Mouse (Mus musculus) forebrain, embryonic 11.5 days (tissue): ENCODE results near the gene Miip. TPM values are rescaled to one million over a fixed set of nuclear protein-coding genes. Genes with fewer than 3 reads are reported as not detected.
"Not testable (repeated sequence)": the region's sequence is repeated elsewhere in the genome, so short reads cannot be mapped to it uniquely, and the experiment has no call there.

Experiments
- ATAC-seq: fragments of 200-750 bp; cut with Nextera tagmentation; replicated peaks from 2 replicates; pipeline ENCODE4 v1.8.0; 2017; ENCODE audit warnings: moderate TSS enrichment; ENCODE audit not compliant: low FRiP score
- DNase-seq: peaks from one replicate; pipeline ENCODE4 v3.0.0-alpha.2; 2017; ENCODE audit warnings: low spot score
- H3K27ac ChIP-seq: fragments of 300-500 bp; sonication (generic); 2 replicates; pipeline ENCODE4 v1.5.1; 2014; ENCODE audit warnings: low read depth, low read length
- H3K27me3 ChIP-seq: fragments of 300-500 bp; sonication (generic); 2 replicates; pipeline ENCODE4 v1.6.1; 2014; ENCODE audit warnings: mild to moderate bottlenecking, low read length, mixed read lengths; ENCODE audit not compliant: control insufficient read depth, insufficient read depth
- H3K36me3 ChIP-seq: fragments of 300-500 bp; sonication (generic); 2 replicates; pipeline ENCODE4 v1.6.1; 2014; ENCODE audit warnings: mild to moderate bottlenecking, low read length, moderate library complexity, mixed read lengths; ENCODE audit not compliant: control insufficient read depth, insufficient read depth
- H3K4me1 ChIP-seq: fragments of 300-500 bp; sonication (generic); replicated peaks from 2 replicates; pipeline ENCODE4 v1.6.1; 2014; ENCODE audit warnings: low read length, mixed read lengths; ENCODE audit not compliant: control insufficient read depth, insufficient read depth
- H3K4me2 ChIP-seq: fragments of 300-500 bp; sonication (generic); 2 replicates; pipeline ENCODE4 v1.6.1; 2014; ENCODE audit warnings: low read depth, mild to moderate bottlenecking, low read length, moderate library complexity, mixed read lengths; ENCODE audit not compliant: severe bottlenecking
- H3K4me3 ChIP-seq: fragments of 300-500 bp; sonication (generic); 2 replicates; pipeline ENCODE4 v1.5.1; 2014; ENCODE audit warnings: low read depth, low read length
- H3K9ac ChIP-seq: fragments of 300-500 bp; sonication (generic); 2 replicates; pipeline ENCODE4 v1.6.1; 2014; ENCODE audit warnings: low read length
- H3K9me3 ChIP-seq: fragments of 300-500 bp; sonication (generic); 2 replicates; pipeline ENCODE4 v1.6.1; 2016; ENCODE audit warnings: low read length, mixed read lengths; ENCODE audit not compliant: control insufficient read depth
- WGBS: fragments of 180-500 bp; shearing (Covaris S2); extraction: QIAGEN DNeasy Blood & Tissue Kit; methylation state at CpG from one replicate; pipeline ENCODE4 v1.1.7; 2014; 5-methylcytosine and 5-hydroxymethylcytosine counted together
- polyA plus RNA-seq: library from polyadenylated mRNA; unstranded; fragments of >200 nt; fragmentation: Nextera tagmentation; extraction: Ambion mirVana; gene quantifications from 2 replicates; pipeline ENCODE4 v1.2.1, GENCODE M21; 2014

The Miip gene
- polyA plus RNA-seq, 1 experiment from 2014 or later, result 53.6 TPM

DNA sequence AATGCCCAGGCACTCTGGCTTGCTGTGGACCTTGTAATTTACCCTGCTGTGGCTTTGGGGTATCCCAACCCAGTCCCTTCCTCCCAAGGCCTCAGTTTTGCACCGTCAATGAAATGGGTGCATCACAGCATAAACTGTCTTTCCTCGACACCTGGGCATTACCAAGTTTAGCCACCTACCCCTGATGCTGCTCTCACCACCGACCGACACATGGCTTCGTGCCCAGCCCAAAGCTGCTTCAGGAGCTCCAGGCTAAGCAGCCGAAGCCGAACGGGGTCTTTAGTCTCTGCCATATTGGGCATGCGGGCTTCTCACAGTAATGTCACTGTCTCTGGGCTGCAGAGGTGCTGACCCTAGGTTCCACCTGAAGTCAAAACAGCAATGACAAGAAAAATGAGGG is 2.6 kb downstream of the Miip start:
- Histone ChIP-seq H3K9ac (no peak overlapping the region), H3K4me1 (peaks cover 6% of the 10 kb centered on the region), H3K4me3 (no peak overlapping the region), H3K27ac (no peak overlapping the region), H3K9me3 (no peaks in the 10 kb centered on the region), H3K4me2 (no peak overlapping the region), H3K27me3 (no peaks in the 10 kb centered on the region), H3K36me3 (peaks cover 18% of the 10 kb centered on the region; the same call in 1 of the 2 replicates)
- DNase-seq (no peak), ATAC-seq (no peak)
- WGBS, result 95% methylated on average over 9 of the region's 9 CpGs

DNA sequence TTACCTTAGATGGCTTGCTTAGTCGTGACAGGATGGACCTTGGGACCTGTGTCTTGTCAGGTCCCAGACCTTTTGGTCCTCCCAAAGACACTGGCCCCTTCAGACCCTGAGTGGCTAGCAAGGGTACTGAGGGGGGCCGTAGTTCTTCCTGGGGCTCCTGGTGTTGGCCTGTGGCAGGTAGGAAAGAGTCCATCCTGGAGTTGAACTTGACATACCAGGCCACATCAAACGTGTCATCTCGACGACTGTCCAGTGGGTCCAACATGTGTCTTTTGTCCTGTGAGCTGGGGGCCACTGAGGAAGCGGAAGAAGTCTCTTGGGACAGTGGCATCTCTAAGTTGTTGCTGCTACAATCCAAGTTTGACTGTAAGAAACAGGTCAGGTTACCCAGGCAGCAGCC is 3.0 kb downstream of the Miip start:
- Histone ChIP-seq H3K9ac (no peak overlapping the region), H3K4me2 (no peak overlapping the region), H3K27ac (no peak overlapping the region), H3K9me3 (no peaks in the 10 kb centered on the region), H3K4me1 (peaks cover 6% of the 10 kb centered on the region), H3K4me3 (no peak overlapping the region), H3K36me3 (peaks cover 18% of the 10 kb centered on the region; the same call in 1 of the 2 replicates), H3K27me3 (no peaks in the 10 kb centered on the region)
- WGBS, result 87% methylated on average over 6 of the region's 6 CpGs
- DNase-seq, result no peak
- ATAC-seq, result no peak

DNA sequence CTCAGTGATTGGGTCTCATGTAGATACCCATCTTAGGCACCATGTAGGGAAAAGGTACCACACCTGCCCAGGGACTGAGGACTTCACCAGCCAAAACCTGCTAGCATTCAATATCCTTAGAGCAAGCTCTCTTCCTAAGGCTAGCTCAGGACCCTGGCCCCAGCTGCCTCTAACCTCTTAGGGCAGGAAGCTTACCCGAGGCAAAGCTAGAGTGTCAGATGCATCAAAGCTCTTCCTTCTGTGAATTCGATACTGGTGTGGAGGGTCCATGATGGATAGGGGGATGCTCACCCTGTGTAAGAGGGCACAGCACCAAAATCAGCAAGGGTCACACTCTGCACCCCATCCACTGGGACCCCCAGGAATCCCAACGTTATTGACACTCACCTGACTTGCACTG is 6.6 kb downstream of the Miip start:
- Histone ChIP-seq H3K27me3 (no peaks in the 10 kb centered on the region), H3K9ac (no peak overlapping the region), H3K27ac (no peak overlapping the region), H3K4me2 (no peak overlapping the region), H3K4me1 (no peaks in the 10 kb centered on the region), H3K4me3 (no peak overlapping the region), H3K36me3 (peaks cover 18% of the 10 kb centered on the region; the same call in 1 of the 2 replicates), H3K9me3 (no peaks in the 10 kb centered on the region)
- no peak for ATAC-seq
- no peak for DNase-seq
- 94% methylated on average over 3 of the region's 3 CpGs for WGBS

DNA sequence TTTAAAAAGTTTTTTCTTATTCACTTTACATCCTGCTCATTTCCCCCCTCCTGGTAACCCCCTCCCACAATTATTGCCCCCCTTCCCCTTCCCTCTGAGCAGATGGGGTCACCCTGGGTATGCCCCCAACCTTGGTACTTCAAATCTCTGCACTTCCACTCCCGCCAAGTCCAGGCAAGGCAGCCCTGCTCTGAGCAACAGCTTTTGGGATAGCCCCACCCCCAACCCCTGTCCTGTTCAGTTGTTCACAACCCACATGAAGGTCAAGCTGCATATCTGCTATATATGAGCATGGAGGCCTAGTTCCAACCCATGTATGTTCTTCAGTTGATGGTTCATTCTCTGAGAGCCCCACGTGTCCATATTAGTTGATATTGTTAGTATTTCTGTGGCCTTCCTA is 17.8 kb downstream of the Miip start:
- 81% methylated on average over 2 of the region's 2 CpGs for WGBS
- Histone ChIP-seq H3K27me3 (no peaks in the 10 kb centered on the region), H3K4me1 (0 out of 2 replicates have a peak, but pooled peaks cover 2% of the 10 kb centered on the region), H3K9ac (no peak overlapping the region), H3K9me3 (no peaks in the 10 kb centered on the region), H3K4me3 (no peak overlapping the region), H3K4me2 (no peak overlapping the region), H3K36me3 (no peaks in the 10 kb centered on the region; the same call in 1 of the 2 replicates), H3K27ac (no peak overlapping the region)
- ATAC-seq (no peak), DNase-seq (no peak)

DNA sequence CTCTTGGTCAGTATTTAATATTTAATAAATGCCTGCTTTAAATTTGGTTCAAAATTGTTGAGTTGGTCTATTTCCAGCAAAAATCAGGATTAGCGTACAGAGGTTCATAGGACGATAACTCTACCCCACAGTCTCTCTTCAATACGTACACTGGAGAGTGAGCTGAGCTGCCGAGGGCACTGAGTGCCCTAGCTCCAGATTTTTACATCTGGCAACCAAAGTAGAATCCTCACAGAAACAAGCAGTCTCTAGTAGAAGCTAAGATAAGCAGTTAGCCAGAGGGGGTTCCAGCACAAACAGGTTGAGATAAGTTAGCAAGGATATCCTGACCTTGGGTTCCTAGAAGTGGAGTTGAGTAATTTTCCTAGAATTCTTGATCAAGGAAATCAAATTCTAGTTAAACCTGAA is 20.0 kb downstream of the Miip start:
- no peaks in the 10 kb centered on the region for H3K27me3 ChIP-seq
- DNase-seq (no peak), ATAC-seq (peak; percentile 78)
- H3K9me3 ChIP-seq, result no peaks in the 10 kb centered on the region; the same call in 1 of the 2 replicates
- H3K4me1 ChIP-seq, result 0 out of 2 replicates have a peak, but pooled peaks cover 2% of the 10 kb centered on the region
- H3K36me3 ChIP-seq, result no peaks in the 10 kb centered on the region; the same call in 1 of the 2 replicates
- WGBS, result 10% methylated on average over 4 of the region's 4 CpGs
- H3K4me3 ChIP-seq, result peak overlapping the region; percentile 75
- peak overlapping the region; percentile 64 for H3K9ac ChIP-seq
- H3K4me2 ChIP-seq, result peak overlapping the region; percentile 61
- no peak overlapping the region for H3K27ac ChIP-seq

DNA sequence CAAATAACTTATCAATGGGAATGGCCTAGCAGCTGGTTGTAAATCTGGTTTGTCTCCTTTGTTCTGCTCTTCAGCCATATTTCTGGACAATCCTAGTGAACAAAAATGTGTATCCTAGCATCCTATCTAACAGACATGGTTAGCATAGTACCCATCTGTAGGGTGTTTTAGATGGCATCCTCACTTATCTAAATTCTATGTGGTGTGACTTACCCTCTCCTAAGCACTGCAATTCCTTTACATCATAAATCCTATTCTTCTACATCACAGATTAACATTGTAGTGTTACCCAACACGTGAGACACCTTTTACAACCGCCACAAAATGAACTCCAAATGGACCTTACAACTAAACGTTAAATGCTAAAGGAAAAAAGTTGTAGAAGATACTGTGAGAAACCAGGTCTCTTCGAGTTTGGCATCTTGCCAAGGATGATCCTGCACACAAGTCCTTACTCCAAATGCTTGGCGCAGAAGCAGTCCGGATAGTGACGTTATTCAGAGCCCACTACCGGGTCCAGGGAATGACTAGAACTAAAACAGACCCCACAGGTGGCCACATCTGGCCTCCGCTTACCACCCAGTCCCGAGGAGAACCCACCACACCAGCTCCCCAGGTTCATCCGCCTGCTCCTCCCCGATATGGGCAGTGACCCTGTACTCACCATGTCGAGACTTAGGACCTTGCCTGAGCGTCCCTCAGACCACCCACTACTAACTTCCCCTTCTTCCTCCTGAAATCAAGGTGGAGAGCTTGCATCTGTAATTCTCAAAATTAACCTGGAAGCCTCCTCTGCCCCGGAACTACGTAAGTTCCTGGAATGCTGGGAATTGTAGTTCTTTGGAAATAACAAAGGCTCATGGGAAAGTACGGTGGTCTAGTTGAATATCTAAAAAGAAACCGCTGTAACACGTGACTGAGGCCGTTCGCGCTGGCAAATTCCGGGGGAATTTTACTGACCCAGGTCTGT is 20.7 kb downstream of the Miip start, which contains the start of gene Zfp933:
TSS of gene Zfp933 (minus strand) at position 753 of the 970 bp plus-strand sequence.
- WGBS, result 3% methylated on average over 23 of the region's 23 CpGs
- H3K27me3 ChIP-seq, result no peaks in the 10 kb centered on the region
- no peaks in the 10 kb centered on the region; the same call in 1 of the 2 replicates for H3K9me3 ChIP-seq
- no peaks in the 10 kb centered on the region; the same call in 1 of the 2 replicates for H3K36me3 ChIP-seq
- H3K4me2 ChIP-seq, result peak within 1 kb of the TSS; percentile 61
- peak; percentile 90 for ATAC-seq
- peak within 1 kb of the TSS; percentile 75 for H3K4me3 ChIP-seq
- no peak within 1 kb of the TSS for H3K27ac ChIP-seq
- 0 out of 2 replicates have a peak, but pooled peaks cover 2% of the 10 kb centered on the region for H3K4me1 ChIP-seq
- H3K9ac ChIP-seq, result peak within 1 kb of the TSS; percentile 64
- peak; percentile 66 for DNase-seq

DNA sequence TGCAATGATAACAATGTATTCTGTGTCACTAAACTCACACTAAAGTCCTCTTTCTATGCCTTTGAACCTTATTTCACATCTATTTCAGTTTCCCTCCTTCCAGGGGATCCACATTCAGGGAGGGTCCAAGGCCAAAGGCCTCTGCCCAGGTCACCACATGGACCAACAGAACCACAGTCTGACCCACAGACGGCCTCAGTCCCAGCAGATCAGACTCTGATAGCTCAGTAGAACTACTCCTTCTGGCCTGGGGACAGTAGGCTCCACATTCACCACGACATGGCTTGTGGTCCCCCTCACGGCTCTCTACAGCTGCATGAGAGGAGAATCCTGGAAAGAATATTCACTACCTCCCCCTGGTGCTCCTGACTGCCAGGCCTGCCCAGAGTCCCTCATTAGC is 25.7 kb downstream of the Miip start:
- ATAC-seq, result no peak
- H3K36me3 ChIP-seq, result no peaks in the 10 kb centered on the region; the same call in 1 of the 2 replicates

DNA sequence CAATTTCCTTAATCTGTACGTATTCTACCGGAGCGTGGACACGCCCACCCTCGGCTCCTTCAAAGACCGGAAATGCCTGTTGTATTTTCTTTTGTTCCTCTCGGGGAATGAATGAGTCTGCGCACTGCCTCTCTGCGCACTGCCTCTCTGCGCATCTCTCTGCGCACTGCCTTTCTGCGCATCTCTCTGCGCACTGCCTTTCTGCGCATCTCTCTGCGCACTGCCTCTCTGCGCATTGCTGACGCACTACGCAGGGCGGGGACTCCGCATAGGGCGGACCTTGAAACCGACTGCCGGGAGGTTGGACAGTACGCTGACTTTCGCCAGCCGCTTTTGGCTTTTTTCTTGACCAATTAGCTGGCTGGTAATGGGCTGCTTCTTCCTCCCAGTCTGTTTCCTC is 29.3 kb downstream of the Miip start:
- H3K4me3 ChIP-seq, H3K27me3 ChIP-seq, H3K9me3 ChIP-seq, H3K36me3 ChIP-seq, ATAC-seq, H3K27ac ChIP-seq, H3K4me2 ChIP-seq, H3K9ac ChIP-seq, DNase-seq, H3K4me1 ChIP-seq: not testable (repeated sequence)
- WGBS, result 99% methylated on average over 8 of the region's 26 CpGs

More for the DNA sequence above, 25.7 kb downstream of the Miip start:
- Histone ChIP-seq H3K4me1 (no peaks in the 10 kb centered on the region), H3K4me2 (no peak overlapping the region), H3K9ac (no peak overlapping the region), H3K27me3 (no peaks in the 10 kb centered on the region), H3K4me3 (no peak overlapping the region), H3K27ac (no peak overlapping the region), H3K9me3 (peaks cover 6% of the 10 kb centered on the region; the same call in 1 of the 2 replicates)
- DNase-seq, result no peak
- WGBS, result 91% methylated on average over 3 of the region's 3 CpGs
